7 mouse cellular contexts compared by ENCODE assay signal in genomic region chr11:77607538-77608455, GRCm38 (mm10). TPM values are rescaled to one million over a fixed set of nuclear protein-coding genes. Genes with fewer than 3 reads are reported as not detected.
DNase-seq lines count a peak whose midpoint lies in the region; ATAC-seq lines count a peak whose summit lies in the region.

Gene Taok1 (minus strand): TSS chr11:77607815.

- peak within 1 kb of the TSS; percentile 97 for H3K27ac ChIP-seq in embryonic facial prominence, embryonic 12.5 days
- H3K27ac ChIP-seq in limb, embryonic 11.5 days (replicated peaks; ENCODE audit: low read depth, low read length), result peak within 1 kb of the TSS; percentile 96
- peak within 1 kb of the TSS; percentile 98 for H3K27ac ChIP-seq in midbrain, embryonic 14.5 days (replicated peaks; ENCODE audit: low read depth, low read length)

- ATAC-seq in embryonic facial prominence, embryonic 12.5 days (ENCODE audit: insufficient number of reproducible peaks, insufficient read depth, low FRiP score, low TSS enrichment), result peak; percentile 90
- peak; percentile 89 for ATAC-seq in limb, embryonic 11.5 days (ENCODE audit: insufficient number of reproducible peaks, low FRiP score, low TSS enrichment, low read depth)
- peak; percentile 93 for ATAC-seq in midbrain, embryonic 14.5 days (ENCODE audit: low FRiP score, low TSS enrichment)

- DNase-seq in adrenal gland, postnatal 25 days, result peak; percentile 94
- peak; percentile 100 for DNase-seq in heart, adult 11 months
- peak; percentile 96 for DNase-seq in kidney, adult 18-20 months
- peak; percentile 98 for DNase-seq in limb, embryonic 11.5 days (ENCODE audit: low spot score)
- DNase-seq in midbrain, embryonic 14.5 days, result peak; percentile 99
- DNase-seq in spleen, adult 18-20 months, result peak; percentile 89 to 94

- peak within 1 kb of the TSS; percentile 98 for H3K9ac ChIP-seq in embryonic facial prominence, embryonic 12.5 days
- H3K9ac ChIP-seq in limb, embryonic 11.5 days (ENCODE audit: low read length), result peak within 1 kb of the TSS; percentile 99
- peak within 1 kb of the TSS; percentile 99 for H3K9ac ChIP-seq in midbrain, embryonic 14.5 days (replicated peaks; ENCODE audit: low read length)

- H3K9me3 ChIP-seq in embryonic facial prominence, embryonic 12.5 days, result no peaks in the 10 kb centered on the region
- no peaks in the 10 kb centered on the region for H3K9me3 ChIP-seq in limb, embryonic 11.5 days (ENCODE audit: control insufficient read depth, low read length)
- no peaks in the 10 kb centered on the region for H3K9me3 ChIP-seq in midbrain, embryonic 14.5 days (ENCODE audit: control insufficient read depth, low read length)

- no peaks in the 10 kb centered on the region; the same call in 1 of the 2 replicates for H3K36me3 ChIP-seq in embryonic facial prominence, embryonic 12.5 days
- no peaks in the 10 kb centered on the region; the same call in 1 of the 2 replicates for H3K36me3 ChIP-seq in limb, embryonic 11.5 days (ENCODE audit: control insufficient read depth, insufficient read depth, low read length)
- no peaks in the 10 kb centered on the region for H3K36me3 ChIP-seq in midbrain, embryonic 14.5 days (ENCODE audit: control insufficient read depth, insufficient read depth, low read length)

- peak within 1 kb of the TSS; percentile 99 for H3K4me3 ChIP-seq in embryonic facial prominence, embryonic 12.5 days
- peak within 1 kb of the TSS; percentile 91 for H3K4me3 ChIP-seq in limb, embryonic 11.5 days (ENCODE audit: low read depth, low read length)
- peak within 1 kb of the TSS; percentile 98 for H3K4me3 ChIP-seq in midbrain, embryonic 14.5 days (replicated peaks; ENCODE audit: low read depth, low read length)

- WGBS in embryonic facial prominence, embryonic 12.5 days, result 2% methylated on average over 62 of the region's 71 CpGs
- under 1% methylated on average over 66 of the region's 71 CpGs for WGBS in limb, embryonic 11.5 days
- under 1% methylated on average over 68 of the region's 71 CpGs for WGBS in midbrain, embryonic 14.5 days

- H3K4me2 ChIP-seq in embryonic facial prominence, embryonic 12.5 days (replicated peaks), result peak within 1 kb of the TSS; percentile 91
- H3K4me2 ChIP-seq in limb, embryonic 11.5 days (ENCODE audit: low read depth, severe bottlenecking), result peak within 1 kb of the TSS; percentile 76
- H3K4me2 ChIP-seq in midbrain, embryonic 14.5 days (ENCODE audit: low read length), result peak within 1 kb of the TSS; percentile 79

- no peaks in the 10 kb centered on the region for H3K27me3 ChIP-seq in embryonic facial prominence, embryonic 12.5 days
- no peaks in the 10 kb centered on the region for H3K27me3 ChIP-seq in limb, embryonic 11.5 days (ENCODE audit: control insufficient read depth, insufficient read depth, low read length)
- no peaks in the 10 kb centered on the region for H3K27me3 ChIP-seq in midbrain, embryonic 14.5 days (ENCODE audit: control insufficient read depth, insufficient read depth, low read length)

- H3K4me1 ChIP-seq in embryonic facial prominence, embryonic 12.5 days, result peaks cover 7% of the 10 kb centered on the region
- 0 out of 2 replicates have a peak, but pooled peaks cover 7% of the 10 kb centered on the region for H3K4me1 ChIP-seq in limb, embryonic 11.5 days (ENCODE audit: control insufficient read depth, insufficient read depth, low read length)
- H3K4me1 ChIP-seq in midbrain, embryonic 14.5 days (ENCODE audit: control insufficient read depth, insufficient read depth, low read length), result peaks cover 19% of the 10 kb centered on the region

RNA-seq across cellular contexts. Expression of gene Taok1, which starts in this region (rescaled TPM):
- total RNA-seq in adrenal gland, postnatal 25 days (2021), result 51.4 and 60.2 TPM in 2 replicates
- 14.9 and 15.1 TPM in 2 replicates for polyA plus RNA-seq in embryonic facial prominence, embryonic 12.5 days (2016; fragmentation: Nextera tagmentation; extraction: Ambion mirVana)
- 13.1 and 13.5 TPM in 2 replicates for polyA plus RNA-seq in limb, embryonic 11.5 days (2014; fragmentation: Nextera tagmentation; extraction: Ambion mirVana)
- 37.0 and 37.5 TPM in 2 replicates for polyA plus RNA-seq in midbrain, embryonic 14.5 days (2014; fragmentation: Nextera tagmentation; extraction: Ambion mirVana)

Comparison
In these comparisons a context has a peak if more than half of its experiments do, and no peak if none do; other contexts are left out.
1. Peak in every context shown above with its lines: DNase-seq, ATAC-seq, H3K4me3 ChIP-seq and H3K27ac ChIP-seq.